Mouse (Mus musculus) heart, embryonic 14.5 days (tissue): Measurements from ENCODE around the gene Enox1. TPM values are rescaled to one million over a fixed set of nuclear protein-coding genes. Genes with fewer than 3 reads are reported as not detected.

Experiments used
- ATAC-seq: fragments of 200-750 bp; cut with Nextera tagmentation; 2 replicates; pipeline ENCODE4 v1.8.0; 2017; ENCODE audit warnings: low read depth, moderate TSS enrichment; ENCODE audit not compliant: insufficient number of reproducible peaks, insufficient read depth, low FRiP score
- H3K27ac ChIP-seq, 2 experiments: fragments of 200-500 bp in 1 of 2; fragments of 300-500 bp in 1 of 2; sonication (generic) in 1 of 2; replicated peaks in 1 of 2; 2 replicates each; pipeline ENCODE4 v1.5.1; 2012 to 2014; ENCODE audit warnings: low read depth in 2 of 2, low read length in 2 of 2, control low read depth in 1 of 2, mild to moderate bottlenecking in 1 of 2, mixed read lengths in 1 of 2; ENCODE audit not compliant: control insufficient read depth in 1 of 2, insufficient read depth in 1 of 2
- H3K27me3 ChIP-seq: fragments of 300-500 bp; sonication (generic); 2 replicates; pipeline ENCODE4 v1.6.1; 2014; ENCODE audit warnings: mild to moderate bottlenecking, low read length, control low read depth; ENCODE audit not compliant: control insufficient read depth, insufficient read depth
- H3K36me3 ChIP-seq: fragments of 300-500 bp; sonication (generic); 2 replicates; pipeline ENCODE4 v1.6.1; 2014; ENCODE audit warnings: mild to moderate bottlenecking, control low read depth, low read length, mixed read lengths; ENCODE audit not compliant: control insufficient read depth, insufficient read depth
- H3K4me1 ChIP-seq, 2 experiments: fragments of 200-500 bp in 1 of 2; fragments of 300-500 bp in 1 of 2; sonication (generic) in 1 of 2; 2 replicates each; pipeline ENCODE4 v1.6.1; 2012 to 2014; ENCODE audit warnings: low read length in 2 of 2, control low read depth in 1 of 2, mixed read lengths in 1 of 2; ENCODE audit not compliant: control insufficient read depth in 2 of 2, insufficient read depth in 2 of 2
- H3K4me2 ChIP-seq: fragments of 300-500 bp; sonication (generic); 2 replicates; pipeline ENCODE4 v1.6.1; 2014; ENCODE audit warnings: mild to moderate bottlenecking, low read length
- H3K4me3 ChIP-seq, 2 experiments: fragments of 200-500 bp in 1 of 2; fragments of 300-500 bp in 1 of 2; sonication (generic) in 1 of 2; 2 replicates each; pipeline ENCODE4 v1.5.1; 2012 to 2014; ENCODE audit warnings: low read length in 2 of 2, mild to moderate bottlenecking in 2 of 2, control low read depth in 1 of 2, low read depth in 1 of 2, moderate library complexity in 1 of 2; ENCODE audit not compliant: control insufficient read depth in 1 of 2, insufficient read depth in 1 of 2
- H3K9ac ChIP-seq: fragments of 300-500 bp; sonication (generic); 2 replicates; pipeline ENCODE4 v1.6.1; 2014; ENCODE audit warnings: mild to moderate bottlenecking, low read length
- H3K9me3 ChIP-seq: fragments of 300-500 bp; sonication (generic); 2 replicates; pipeline ENCODE4 v1.6.1; 2016; ENCODE audit warnings: low read length, control low read depth; ENCODE audit not compliant: control insufficient read depth
- WGBS: fragments of 180-500 bp; shearing (Covaris S2); extraction: QIAGEN DNeasy Blood & Tissue Kit; methylation state at CpG from one replicate; pipeline ENCODE4 v1.1.7; 2014; 5-methylcytosine and 5-hydroxymethylcytosine counted together
- polyA plus RNA-seq: library from polyadenylated mRNA; unstranded; fragments of >200 nt; fragmentation: Nextera tagmentation; extraction: Ambion mirVana; gene quantifications from 2 replicates; pipeline ENCODE4 v1.2.1, GENCODE M21; 2014

Enox1 gene
- polyA plus RNA-seq, 1 experiment from 2014 or later: 2.2 TPM

DNA sequence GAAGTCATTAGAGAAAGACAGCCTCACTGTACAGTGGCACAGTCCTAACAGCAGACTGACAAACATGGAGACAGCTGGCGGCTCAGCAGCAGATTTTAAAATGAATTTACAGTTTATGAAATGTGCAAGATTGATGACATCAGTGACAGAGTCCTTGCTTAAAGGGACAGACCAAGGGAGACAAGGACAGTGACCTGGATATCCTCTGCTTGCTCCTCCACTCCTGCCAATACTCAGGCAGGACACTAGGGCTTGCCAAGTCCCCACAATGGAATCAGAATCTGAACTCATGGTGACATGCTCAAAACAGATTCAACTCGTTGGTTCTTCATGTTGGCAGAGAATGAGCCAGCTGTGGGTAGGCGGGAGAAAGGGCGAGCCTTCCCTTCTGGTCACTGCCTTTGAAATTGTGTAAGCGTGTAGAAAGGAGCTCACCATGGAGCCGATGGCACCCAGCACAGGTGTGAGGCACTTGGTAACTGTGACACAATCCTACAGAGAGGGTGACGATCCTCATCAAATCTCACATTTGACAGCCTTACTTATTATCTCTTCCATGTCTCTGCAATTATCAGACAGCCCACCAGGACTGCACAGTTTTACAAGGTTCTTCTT is 582.3 kb downstream of the Enox1 start:
- ATAC-seq: no peak
- Histone ChIP-seq H3K9me3 (peaks cover 11% of the 10 kb centered on the region), H3K9ac (no peak overlapping the region), H3K27me3 (no peaks in the 10 kb centered on the region), H3K36me3 (no peaks in the 10 kb centered on the region), H3K4me3 (no peak overlapping the region), H3K27ac (no peak overlapping the region), H3K4me1 (0 out of 4 replicates have a peak, but pooled peaks cover 0 to 2% of the 10 kb centered on the region in 2 experiments), H3K4me2 (no peak overlapping the region)
- WGBS: 86% methylated on average over 7 of the region's 7 CpGs

DNA sequence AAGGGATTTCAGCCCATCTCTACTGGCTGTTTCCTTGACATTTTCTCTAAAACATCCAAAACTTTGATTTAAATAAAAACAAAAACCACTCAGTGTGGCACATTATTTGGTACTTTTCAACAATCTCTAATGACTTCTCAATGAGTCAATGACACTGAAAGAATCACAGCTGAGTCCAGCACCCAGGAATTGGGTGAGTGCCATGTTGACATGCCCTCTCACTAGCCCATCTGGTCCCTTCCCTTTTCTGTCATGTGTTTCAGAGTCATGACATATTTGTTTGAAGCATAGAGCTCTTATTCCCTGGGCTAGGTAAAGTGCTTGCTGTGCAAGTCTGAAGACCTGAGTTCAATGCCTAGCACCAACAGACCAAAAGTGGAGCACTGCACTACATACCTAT is 582.8 kb downstream of the Enox1 start:
- Histone ChIP-seq H3K9me3 (peaks cover 11% of the 10 kb centered on the region), H3K27ac (no peak overlapping the region), H3K36me3 (no peaks in the 10 kb centered on the region), H3K27me3 (no peaks in the 10 kb centered on the region), H3K4me3 (no peak overlapping the region), H3K4me2 (no peak overlapping the region), H3K4me1 (no peaks in the 10 kb centered on the region), H3K9ac (no peak overlapping the region)
- no peak for ATAC-seq

DNA sequence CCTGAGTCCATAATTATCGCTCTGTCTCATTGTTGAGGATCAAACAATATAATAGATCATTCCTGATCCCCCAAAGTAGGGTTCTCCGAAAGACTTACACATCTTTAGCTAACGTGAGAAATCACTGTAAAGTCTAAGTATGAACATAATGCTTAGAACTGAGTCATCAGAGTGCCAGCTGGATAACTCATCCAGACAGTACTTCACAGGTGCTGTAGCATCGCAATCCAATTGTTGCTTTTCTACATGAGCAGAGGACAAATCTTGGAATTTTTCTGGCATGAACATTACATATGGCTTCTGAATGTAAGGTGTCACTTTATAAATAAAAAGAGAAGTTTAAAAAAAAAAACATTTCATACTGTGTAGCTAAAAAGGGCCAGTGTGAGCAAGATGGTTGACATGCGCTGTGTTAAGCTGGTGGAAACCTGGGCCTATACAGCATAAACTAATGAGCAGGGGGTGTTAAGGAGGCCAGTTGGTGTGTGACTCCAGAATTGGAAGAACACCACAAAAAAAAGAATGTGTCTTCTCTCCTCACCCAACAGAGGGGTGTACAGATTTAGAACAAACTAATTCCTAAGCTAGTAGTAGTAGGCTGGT is 588.2 kb downstream of the Enox1 start:
- peaks cover 11% of the 10 kb centered on the region for H3K9me3 ChIP-seq
- ATAC-seq: no peak

DNA sequence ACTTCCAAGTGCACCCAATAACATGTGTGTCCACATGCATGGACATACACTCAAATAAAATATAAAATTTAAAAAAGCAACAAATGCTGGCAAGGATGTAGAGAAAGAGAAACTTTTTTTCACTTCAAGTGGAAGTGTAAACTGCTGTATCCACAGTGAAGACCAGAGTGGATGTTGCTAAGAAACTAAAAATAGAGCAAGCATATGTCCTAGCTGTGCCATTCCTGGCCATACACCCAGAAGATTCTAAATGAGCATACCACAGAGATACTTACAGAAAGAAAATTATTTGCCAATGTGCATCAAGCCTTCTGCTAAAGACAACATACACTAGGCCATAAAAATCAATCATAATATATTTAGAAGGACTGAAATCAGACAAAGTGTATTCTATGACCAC is 592.4 kb downstream of the Enox1 start:
- ATAC-seq: no peak
- Histone ChIP-seq H3K27ac (no peak overlapping the region), H3K4me3 (no peak overlapping the region), H3K36me3 (no peaks in the 10 kb centered on the region), H3K9ac (no peak overlapping the region), H3K4me1 (no peaks in the 10 kb centered on the region; a peak in 1 of 4 replicates), H3K9me3 (peaks cover 5% of the 10 kb centered on the region; the same call in 1 of the 2 replicates), H3K27me3 (no peaks in the 10 kb centered on the region), H3K4me2 (no peak overlapping the region)

More for the DNA sequence above, 588.2 kb downstream of the Enox1 start:
- Histone ChIP-seq H3K9ac (no peak overlapping the region), H3K36me3 (no peaks in the 10 kb centered on the region), H3K4me3 (no peak overlapping the region), H3K4me1 (no peaks in the 10 kb centered on the region; a peak in 1 of 4 replicates), H3K27ac (no peak overlapping the region), H3K27me3 (no peaks in the 10 kb centered on the region), H3K4me2 (no peak overlapping the region)
- WGBS: 89% methylated on average over 5 of the region's 5 CpGs

Other genes starting within 250 kb of the Enox1 start
- 1.5 and 1.7 TPM in 2 replicates for gene Ccdc122, start 120.0 kb upstream of the Enox1 start, polyA plus RNA-seq
- 5.1 and 6.4 TPM in 2 replicates for gene Lacc1, start 119.9 kb upstream of the Enox1 start, polyA plus RNA-seq